In genomic region chr17:8101297-8101609, GRCm38 (mm10) we compare ENCODE assay signal across 6 mouse cellular contexts. TPM values are rescaled to one million over a fixed set of nuclear protein-coding genes. Genes with fewer than 3 reads are reported as not detected.
"Had no signal": no experiment of that assay in that cellular context is flagged by ENCODE, and none has a peak within 500 bp of the region (broad histone marks: within the 10 kb centered on the region; RNA-seq: fewer than 3 reads in every experiment).

No protein-coding gene starts in this region.

RNA-seq across cellular contexts. Expression of gene Gm49673, which starts 46.3 kb away (rescaled TPM):
- polyA plus RNA-seq: large intestine, adult 2 months; limb, embryonic 15.5 days; liver, embryonic 12.5 days; liver, embryonic 16.5 days; lung, embryonic 14.5 days; stomach, postnatal 0 days had no signal
